Mouse (Mus musculus) cerebellum, adult 2 months (tissue): ENCODE data around the gene Upk3b.

Source experiments
- CTCF ChIP-seq: fragments of 200-500 bp; IDR thresholded peaks from 2 replicates; pipeline ENCODE4 v1.5.1; 2011; ENCODE audit warnings: low read depth, mild to moderate bottlenecking, control low read depth, low read length, moderate library complexity, borderline replicate concordance; ENCODE audit not compliant: insufficient read depth
- POLR2A ChIP-seq: fragments of 200-500 bp; IDR thresholded peaks from 2 replicates; pipeline ENCODE4 v1.6.1; 2011; ENCODE audit warnings: low read length, control low read depth, borderline replicate concordance; ENCODE audit not compliant: insufficient read depth

DNA sequence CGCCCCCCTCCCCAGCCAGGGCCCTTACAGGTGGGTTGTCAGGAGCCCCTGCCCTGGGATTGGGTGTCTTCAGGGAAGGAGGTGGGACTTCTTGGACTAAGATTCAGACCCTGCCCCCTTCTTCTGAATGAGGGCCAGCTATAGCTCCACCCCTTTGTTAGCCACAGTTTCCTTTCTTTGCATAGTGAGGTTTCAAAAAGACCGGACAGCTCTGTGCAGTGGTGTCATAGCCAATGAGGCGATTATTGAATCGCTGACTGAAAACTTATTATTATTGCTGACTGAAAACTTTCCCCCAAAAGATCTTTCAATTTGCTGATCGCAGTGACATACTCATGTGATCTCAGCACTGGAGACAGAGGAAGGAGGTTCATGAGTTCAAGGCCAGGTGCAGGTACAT, 1.9 kb downstream of the Upk3b start:
- no peak for TF ChIP-seq POLR2A
- no peak for TF ChIP-seq CTCF
